In genomic region chr1:25085616-25086372, GRCm38 (mm10) we compare ENCODE assay signal across 10 mouse cellular contexts.
DNase-seq lines count a peak whose midpoint lies in the region; ATAC-seq and TF ChIP-seq lines count a peak whose summit lies in the region.
"Had no signal": no experiment of that assay in that cellular context is flagged by ENCODE, and none has a peak within 500 bp of the region (broad histone marks: within the 10 kb centered on the region; RNA-seq: fewer than 3 reads in every experiment).

No protein-coding gene starts in this region.

- peak; percentile 31 for DNase-seq in left cerebral cortex, adult 11 months (ENCODE audit: low spot score)
- DNase-seq in left cerebral cortex, postnatal 10 days (ENCODE audit: extremely low spot score in 1 of 2, low spot score in 2 of 2): no peak
- DNase-seq in cerebellum, adult 2 months: peak; percentile 80 to 92
- DNase-seq in hindbrain, embryonic 11.5 days (ENCODE audit: low spot score): peak; percentile 30
- DNase-seq in midbrain, embryonic 14.5 days: peak; percentile 47
- no peak for DNase-seq in adrenal gland, adult 2 months
- no peak for DNase-seq in gastrocnemius, postnatal 10 days
- DNase-seq: heart, adult 18-20 months had no signal

- no peaks in the 10 kb centered on the region for H3K9me3 ChIP-seq in hindbrain, embryonic 11.5 days (ENCODE audit: control insufficient read depth, low read length)
- no peaks in the 10 kb centered on the region for H3K9me3 ChIP-seq in midbrain, embryonic 14.5 days (ENCODE audit: control insufficient read depth, low read length)
- H3K9me3 ChIP-seq in kidney, embryonic 14.5 days (ENCODE audit: control insufficient read depth, low read length): no peaks in the 10 kb centered on the region
- H3K9me3 ChIP-seq: limb, embryonic 15.5 days had no signal

- peak overlapping the region; percentile 38 for H3K4me3 ChIP-seq in cerebellum, adult 2 months (replicated peaks; ENCODE audit: insufficient read depth, low read depth, low read length)
- no peak overlapping the region for H3K4me3 ChIP-seq in hindbrain, embryonic 11.5 days (ENCODE audit: low read depth, low read length)
- H3K4me3 ChIP-seq in midbrain, embryonic 14.5 days (replicated peaks; ENCODE audit: low read depth, low read length): no peak overlapping the region
- H3K4me3 ChIP-seq in kidney, embryonic 14.5 days (ENCODE audit: low read length): no peak overlapping the region
- H3K4me3 ChIP-seq: limb, embryonic 15.5 days had no signal

- intact Hi-C loops in left cerebral cortex, postnatal 10 days (cut with DNase I): loop anchor here (10.0 kb wide), 1 partner anchor 139 kb away; no protein-coding TSS in a partner anchor

- H3K27ac ChIP-seq in cerebellum, adult 2 months (ENCODE audit: insufficient read depth, low read length): peak overlapping the region; percentile 49
- H3K27ac ChIP-seq in hindbrain, embryonic 11.5 days (ENCODE audit: low read depth, low read length): no peak overlapping the region
- peak overlapping the region; percentile 58; the same call in 1 of the 2 replicates for H3K27ac ChIP-seq in midbrain, embryonic 14.5 days (replicated peaks; ENCODE audit: low read depth, low read length)
- no peak overlapping the region for H3K27ac ChIP-seq in kidney, embryonic 14.5 days (ENCODE audit: low read depth, low read length)
- H3K27ac ChIP-seq: limb, embryonic 15.5 days had no signal

- 7% methylated on average over 14 of the region's 14 CpGs for WGBS in cerebellum, adult 2 months
- WGBS in hindbrain, embryonic 11.5 days: 64% methylated on average over 14 of the region's 14 CpGs
- 55% methylated on average over 14 of the region's 14 CpGs for WGBS in midbrain, embryonic 14.5 days
- WGBS in kidney, embryonic 14.5 days: 73% methylated on average over 14 of the region's 14 CpGs

- no peak overlapping the region for H3K4me2 ChIP-seq in hindbrain, embryonic 11.5 days (replicated peaks; ENCODE audit: low read depth, low read length)
- H3K4me2 ChIP-seq in midbrain, embryonic 14.5 days (ENCODE audit: low read length): no peak overlapping the region
- no peak overlapping the region for H3K4me2 ChIP-seq in kidney, embryonic 14.5 days (replicated peaks; ENCODE audit: low read depth, low read length)
- H3K4me2 ChIP-seq: limb, embryonic 15.5 days had no signal

- TF ChIP-seq CTCF in cerebellum, adult 2 months (IDR thresholded peaks at IDR 0.05; ENCODE audit: borderline replicate concordance, insufficient read depth, low read depth, low read length): peak; percentile 56; the same call in 1 of the 2 replicates

- H3K9ac ChIP-seq in hindbrain, embryonic 11.5 days (ENCODE audit: low read depth, low read length): no peak overlapping the region
- H3K9ac ChIP-seq in midbrain, embryonic 14.5 days (replicated peaks; ENCODE audit: low read length): no peak overlapping the region
- no peak overlapping the region for H3K9ac ChIP-seq in kidney, embryonic 14.5 days (ENCODE audit: low read depth, low read length)
- H3K9ac ChIP-seq: limb, embryonic 15.5 days had no signal

- peak; percentile 29; the same call in 1 of the 2 replicates for TF ChIP-seq POLR2A in cerebellum, adult 2 months (IDR thresholded peaks at IDR 0.05; ENCODE audit: borderline replicate concordance, insufficient read depth, low read length)

- no peaks in the 10 kb centered on the region for H3K36me3 ChIP-seq in hindbrain, embryonic 11.5 days (ENCODE audit: control insufficient read depth, insufficient read depth, low read length)
- no peaks in the 10 kb centered on the region for H3K36me3 ChIP-seq in midbrain, embryonic 14.5 days (ENCODE audit: control insufficient read depth, insufficient read depth, low read length)
- no peaks in the 10 kb centered on the region for H3K36me3 ChIP-seq in kidney, embryonic 14.5 days (ENCODE audit: control insufficient read depth, insufficient read depth, low read length)
- H3K36me3 ChIP-seq: limb, embryonic 15.5 days had no signal

- no peak for ATAC-seq in hindbrain, embryonic 11.5 days (ENCODE audit: low FRiP score)
- ATAC-seq in midbrain, embryonic 14.5 days (ENCODE audit: low FRiP score, low TSS enrichment): 0 out of 2 replicates have a peak, but pooled peaks have one; percentile 57
- no peak for ATAC-seq in kidney, embryonic 14.5 days (ENCODE audit: low FRiP score, low TSS enrichment)

- no peaks in the 10 kb centered on the region for H3K27me3 ChIP-seq in cerebellum, adult 2 months (ENCODE audit: control insufficient read depth, insufficient read depth, low read length)
- H3K27me3 ChIP-seq in hindbrain, embryonic 11.5 days (ENCODE audit: control insufficient read depth, insufficient read depth, low read length): no peaks in the 10 kb centered on the region
- no peaks in the 10 kb centered on the region for H3K27me3 ChIP-seq in midbrain, embryonic 14.5 days (ENCODE audit: control insufficient read depth, insufficient read depth, low read length)
- H3K27me3 ChIP-seq in kidney, embryonic 14.5 days (ENCODE audit: control insufficient read depth, insufficient read depth, low read length): no peaks in the 10 kb centered on the region
- H3K27me3 ChIP-seq: limb, embryonic 15.5 days had no signal

- H3K4me1 ChIP-seq in cerebellum, adult 2 months (ENCODE audit: control insufficient read depth, insufficient read depth, low read length): 0 out of 2 replicates have a peak, but pooled peaks cover 4% of the 10 kb centered on the region
- no peaks in the 10 kb centered on the region for H3K4me1 ChIP-seq in hindbrain, embryonic 11.5 days (replicated peaks; ENCODE audit: control insufficient read depth, insufficient read depth, low read length)
- H3K4me1 ChIP-seq in midbrain, embryonic 14.5 days (ENCODE audit: control insufficient read depth, insufficient read depth, low read length): peaks cover 9% of the 10 kb centered on the region; the same call in 1 of the 2 replicates
- no peaks in the 10 kb centered on the region for H3K4me1 ChIP-seq in kidney, embryonic 14.5 days (ENCODE audit: control insufficient read depth, insufficient read depth, low read length)

Comparison
In these comparisons a context has a peak if more than half of its experiments do, and no peak if none do; other contexts are left out.
1. DNase-seq: peak in left cerebral cortex, adult 11 months (single experiment), cerebellum, adult 2 months (2 of 2), hindbrain, embryonic 11.5 days (single experiment) and midbrain, embryonic 14.5 days (single experiment); none in left cerebral cortex, postnatal 10 days (0 of 2), adrenal gland, adult 2 months (single experiment) and gastrocnemius, postnatal 10 days (single experiment).
2. H3K27ac ChIP-seq: peak in cerebellum, adult 2 months (single experiment) and midbrain, embryonic 14.5 days (single experiment); none in hindbrain, embryonic 11.5 days (single experiment) and kidney, embryonic 14.5 days (single experiment).